Mouse (Mus musculus) monocyte, adult 5-6 weeks (primary cell): ENCODE results near the gene Trmt2b. TPM values are rescaled to one million over a fixed set of nuclear protein-coding genes. Genes with fewer than 3 reads are reported as not detected.
"Not testable (repeated sequence)": the region's sequence is repeated elsewhere in the genome, so short reads cannot be mapped to it uniquely, and the experiment has no call there.

Experiments
- ATAC-seq: fragments of 153-309, 156-312 bp; replicated peaks from 2 replicates; pipeline ENCODE4 v1.8.0; 2017; ENCODE audit warnings: mild to moderate bottlenecking; ENCODE audit not compliant: low TSS enrichment, insufficient number of reproducible peaks, severe bottlenecking, poor library complexity, low FRiP score
- total RNA-seq: library from RNA; stranded (forward); fragments of 200-1000, 200-491, 200-594 nt; gene quantifications from 3 replicates; pipeline ENCODE4 v1.2.3, GENCODE M21; 2017

The Trmt2b gene
- total RNA-seq, 1 experiment from 2014 or later, result 18.0 TPM

GRCm38 (mm10) chrX:134238266-134238665 is 38.5 kb downstream of the Trmt2b start:
- no peak for ATAC-seq

- ATAC-seq, result no peak
Measured at GRCm38 (mm10) chrX:134233048-134233447, 43.7 kb downstream of the Trmt2b start.

- no peak for ATAC-seq
Measured at GRCm38 (mm10) chrX:134221856-134222255, 54.9 kb downstream of the Trmt2b start, which contains the start of gene Nox1. Gene Nox1, minus strand, starts transcription at chrX:134221956.

- ATAC-seq, result no peak
Measured at GRCm38 (mm10) chrX:134220618-134221017, 56.2 kb downstream of the Trmt2b start.

- no peak for ATAC-seq
Measured at GRCm38 (mm10) chrX:134218161-134218560, 58.6 kb downstream of the Trmt2b start.

GRCm38 (mm10) chrX:134211151-134211642 is 65.6 kb downstream of the Trmt2b start:
- no peak for ATAC-seq

GRCm38 (mm10) chrX:134208491-134208890 is 68.3 kb downstream of the Trmt2b start:
- ATAC-seq, result no peak

- ATAC-seq, result not testable (repeated sequence)
Measured at GRCm38 (mm10) chrX:134187201-134187600, 89.6 kb downstream of the Trmt2b start, which contains the start of gene Arl13a. Gene Arl13a, plus strand, starts transcription at chrX:134187501.

GRCm38 (mm10) chrX:134174699-134175098 is 102.1 kb downstream of the Trmt2b start:
- ATAC-seq, result no peak

Other genes with a start within 250 kb of the Trmt2b start
- 25.1 to 39.4 TPM (median 28.4 TPM) in 3 replicates for gene Cstf2, start 217.8 kb downstream of the Trmt2b start, total RNA-seq
- gene Xkrx, start 114.9 kb downstream of the Trmt2b start, total RNA-seq, result 0.19 to 1.7 TPM (median 0.29 TPM) in 3 replicates
- gene Arl13a, start 89.5 kb downstream of the Trmt2b start, total RNA-seq, result not detected in 3 replicates
- 0.29 to 0.85 TPM in 2 of 3 replicates, not detected in the other for gene Nox1, start 55.0 kb downstream of the Trmt2b start, total RNA-seq
- not detected in 3 replicates for gene Tmem35a, start 18.2 kb upstream of the Trmt2b start, total RNA-seq
- gene Cenpi, start 31.1 kb upstream of the Trmt2b start, total RNA-seq, result 2.0 to 3.9 TPM (median 3.9 TPM) in 3 replicates
- 0.10 to 1.1 TPM in 2 of 3 replicates, not detected in the other for gene Drp2, start 127.6 kb upstream of the Trmt2b start, total RNA-seq
- gene Taf7l, start 199.5 kb upstream of the Trmt2b start, total RNA-seq, result not detected in 3 replicates